Mouse (Mus musculus) ES-E14 (cell line): ENCODE measurements around the gene Gm10964. TPM values are rescaled to one million over a fixed set of nuclear protein-coding genes. Genes with fewer than 3 reads are reported as not detected.

Experiments used
- DNase-seq: peaks from one replicate; pipeline ENCODE4 v3.0.0-alpha.2; 2013; ENCODE audit warnings: low read depth, low spot score
- H3K27ac ChIP-seq: 2 replicates; pipeline ENCODE4 v1.5.1; 2012; ENCODE audit warnings: low read depth, mild to moderate bottlenecking, low read length, moderate library complexity, mixed read lengths; ENCODE audit not compliant: poor library complexity, insufficient read depth, severe bottlenecking
- H3K36me3 ChIP-seq: 2 replicates; pipeline ENCODE4 v1.6.1; 2012; ENCODE audit warnings: mild to moderate bottlenecking, low read length, moderate library complexity, mixed read lengths; ENCODE audit not compliant: control insufficient read depth, poor library complexity, insufficient read depth, severe bottlenecking
- H3K4me1 ChIP-seq, 2 experiments: fragments of 150-350 bp in 1 of 2; sonication (generic) in 1 of 2; 2 replicates each; pipeline ENCODE4 v1.6.1; 2012; ENCODE audit warnings: low read length in 2 of 2, mild to moderate bottlenecking in 1 of 2, mixed read lengths in 1 of 2; ENCODE audit not compliant: control insufficient read depth in 2 of 2, insufficient read depth in 2 of 2, poor library complexity in 1 of 2
- H3K4me3 ChIP-seq, 2 experiments: fragments of 150-350 bp in 1 of 2; sonication (generic) in 1 of 2; 2 replicates each; pipeline ENCODE4 v1.5.1; 2012; ENCODE audit warnings: low read length in 2 of 2, low read depth in 1 of 2, mild to moderate bottlenecking in 1 of 2, mixed read lengths in 1 of 2; ENCODE audit not compliant: insufficient read depth in 1 of 2, poor library complexity in 1 of 2, severe bottlenecking in 1 of 2
- H3K9ac ChIP-seq: 2 replicates; pipeline ENCODE4 v1.6.1; 2012; ENCODE audit warnings: low read depth, mild to moderate bottlenecking, low read length, mixed read lengths; ENCODE audit not compliant: poor library complexity, insufficient read depth, severe bottlenecking
- H3K9me3 ChIP-seq: fragments of 150-350 bp; sonication (generic); 2 replicates; pipeline ENCODE4 v1.6.1; 2012; ENCODE audit warnings: low read depth, mild to moderate bottlenecking, low read length; ENCODE audit not compliant: control insufficient read depth, insufficient read depth
- CHD2 ChIP-seq: IDR thresholded peaks from 2 replicates; pipeline ENCODE4 v1.6.1; 2014; ENCODE audit warnings: mild to moderate bottlenecking, low read depth, low read length, inconsistent platforms
- HCFC1 ChIP-seq: IDR thresholded peaks from 2 replicates; pipeline ENCODE4 v1.6.1; 2012; ENCODE audit warnings: low read length, inconsistent platforms, borderline replicate concordance; ENCODE audit not compliant: insufficient read depth
- MAFK ChIP-seq: IDR thresholded peaks from 2 replicates; pipeline ENCODE4 v1.6.1; 2014; ENCODE audit warnings: mild to moderate bottlenecking, low read depth, low read length, inconsistent platforms; ENCODE audit not compliant: insufficient read depth
- ZC3H11A ChIP-seq: IDR thresholded peaks from 2 replicates; pipeline ENCODE4 v1.6.1; 2012; ENCODE audit warnings: low read depth, mild to moderate bottlenecking, inconsistent platforms, low read length, borderline replicate concordance
- ZNF384 ChIP-seq: IDR thresholded peaks from 2 replicates; pipeline ENCODE4 v1.6.1; 2012; ENCODE audit warnings: low read depth, low read length, inconsistent platforms
- in situ Hi-C, 2 experiments: fragments of 600-800 bp; cut with MboI; formaldehyde crosslinking; loops; one replicate each; pipeline ENCODE4 v1.15.1; 2025; ENCODE audit warnings: low sequenced_read_pairs in 2 of 2, inconsistent platforms in 1 of 2; ENCODE audit not compliant: unreplicated experiment in 2 of 2
- total RNA-seq: library from RNA; depleted of rRNA; stranded (reverse); fragments of 300-350 nt; gene quantifications from 2 replicates; pipeline ENCODE4 v1.2.3, GENCODE M21; 2012

Gene Gm10964
- total RNA-seq, 1 experiment: not detected

GRCm38 (mm10) chr3:103745001-103745770 lies 6.0 kb downstream of the Gm10964 start:
- in situ Hi-C loops: no loop called here
- peaks cover 32% of the 10 kb centered on the region for H3K36me3 ChIP-seq
- TF ChIP-seq HCFC1 (no peak), CHD2 (no peak), ZC3H11A (no peak), ZNF384 (no peak), MAFK (no peak)

GRCm38 (mm10) chr3:103746711-103747110 lies 7.5 kb downstream of the Gm10964 start:
- no peak for DNase-seq
- H3K4me1 ChIP-seq: no peaks in the 10 kb centered on the region
- no peak overlapping the region for H3K9ac ChIP-seq
- no peaks in the 10 kb centered on the region for H3K9me3 ChIP-seq
- in situ Hi-C loops: no loop called here
- no peak overlapping the region for H3K4me3 ChIP-seq
- TF ChIP-seq ZC3H11A (no peak), HCFC1 (no peak), MAFK (no peak), ZNF384 (no peak), CHD2 (no peak)
- peaks cover 32% of the 10 kb centered on the region for H3K36me3 ChIP-seq
- H3K27ac ChIP-seq: no peak overlapping the region

More at GRCm38 (mm10) chr3:103745001-103745770, 6.0 kb downstream of the Gm10964 start:
- H3K4me3 ChIP-seq: no peak overlapping the region
- no peaks in the 10 kb centered on the region for H3K9me3 ChIP-seq
- H3K27ac ChIP-seq: no peak overlapping the region
- no peak for DNase-seq
- H3K4me1 ChIP-seq: no peaks in the 10 kb centered on the region
- H3K9ac ChIP-seq: no peak overlapping the region

- Histone ChIP-seq H3K27ac (no peak overlapping the region), H3K9ac (no peak overlapping the region), H3K9me3 (no peaks in the 10 kb centered on the region), H3K4me1 (no peaks in the 10 kb centered on the region), H3K4me3 (no peak overlapping the region), H3K36me3 (peaks cover 15% of the 10 kb centered on the region)
- TF ChIP-seq MAFK: no peak
- no peak for TF ChIP-seq HCFC1
- no peak for TF ChIP-seq ZC3H11A
- no peak for TF ChIP-seq CHD2
- no peak for TF ChIP-seq ZNF384
- in situ Hi-C loops: no loop called here
- no peak for DNase-seq
Observed at GRCm38 (mm10) chr3:103751558-103751957, 12.4 kb downstream of the Gm10964 start.

GRCm38 (mm10) chr3:103755351-103755750 lies 16.2 kb downstream of the Gm10964 start:
- peaks cover 13% of the 10 kb centered on the region for H3K36me3 ChIP-seq
- no peaks in the 10 kb centered on the region for H3K4me1 ChIP-seq
- in situ Hi-C loops: no loop called here

GRCm38 (mm10) chr3:103756920-103757319 lies 17.8 kb downstream of the Gm10964 start:
- TF ChIP-seq MAFK: no peak
- TF ChIP-seq ZC3H11A: no peak
- no peak for TF ChIP-seq CHD2
- no peak for TF ChIP-seq HCFC1
- no peak for TF ChIP-seq ZNF384
- no peak overlapping the region for H3K4me3 ChIP-seq
- peaks cover 17% of the 10 kb centered on the region for H3K36me3 ChIP-seq
- in situ Hi-C loops: no loop called here
- no peak overlapping the region for H3K9ac ChIP-seq
- H3K4me1 ChIP-seq: peaks cover 0 to 3% of the 10 kb centered on the region in 2 experiments; a peak in 1 of 4 replicates
- H3K27ac ChIP-seq: no peak overlapping the region
- H3K9me3 ChIP-seq: no peaks in the 10 kb centered on the region
- no peak for DNase-seq

More at GRCm38 (mm10) chr3:103755351-103755750, 16.2 kb downstream of the Gm10964 start:
- Histone ChIP-seq H3K4me3 (no peak overlapping the region), H3K9ac (no peak overlapping the region), H3K9me3 (no peaks in the 10 kb centered on the region), H3K27ac (no peak overlapping the region)
- DNase-seq: no peak
- TF ChIP-seq ZNF384: no peak
- TF ChIP-seq MAFK: no peak
- no peak for TF ChIP-seq ZC3H11A
- no peak for TF ChIP-seq HCFC1
- TF ChIP-seq CHD2: no peak
